Mouse (Mus musculus): ENCODE measurements at regions not wholly inside any gene's neighbourhood (a gene's known extent, or its start where the extent isn't known, plus 50 kb on each side); places are given as distances from the start of the nearest gene placed in this dataset.

- no peak for TF ChIP-seq POLR2A (IDR thresholded peaks at IDR 0.05; ENCODE audit: insufficient read depth, low read depth, low read length)
- no peak for TF ChIP-seq CTCF (IDR thresholded peaks at IDR 0.05; ENCODE audit: insufficient read depth, low read depth, low read length)
- no peak overlapping the region for H3K27ac ChIP-seq (ENCODE audit: insufficient read depth, low read depth, low read length)
- no peaks in the 10 kb centered on the region for H3K4me1 ChIP-seq (ENCODE audit: control insufficient read depth, insufficient read depth, low read length)
- WGBS = 89% methylated on average over 4 of the region's 4 CpGs
- no peak overlapping the region for H3K4me3 ChIP-seq (ENCODE audit: insufficient read depth, low read depth, low read length)
These were observed 118.8 kb upstream of the Mgat5 start for GRCm38 (mm10) chr1:127085988-127086387.

- no peak for TF ChIP-seq POLR2A (IDR thresholded peaks at IDR 0.05; ENCODE audit: insufficient read depth, low read depth, low read length)
- TF ChIP-seq CTCF (IDR thresholded peaks at IDR 0.05; ENCODE audit: insufficient read depth, low read depth, low read length) = no peak
These were observed 121.0 kb upstream of the Mgat5 start for GRCm38 (mm10) chr1:127083761-127084308.

GRCm38 (mm10) chr1:127079012-127079411 lies 125.8 kb upstream of the Mgat5 start:
- Histone ChIP-seq H3K27ac (ENCODE audit: insufficient read depth, low read depth, low read length) (no peak overlapping the region), H3K4me1 (ENCODE audit: control insufficient read depth, insufficient read depth, low read length) (no peaks in the 10 kb centered on the region), H3K4me3 (ENCODE audit: insufficient read depth, low read depth, low read length) (no peak overlapping the region)
- TF ChIP-seq POLR2A (IDR thresholded peaks at IDR 0.05; ENCODE audit: insufficient read depth, low read depth, low read length) (no peak), CTCF (IDR thresholded peaks at IDR 0.05; ENCODE audit: insufficient read depth, low read depth, low read length) (no peak)
- WGBS = 79% methylated on average over 4 of the region's 4 CpGs

More at GRCm38 (mm10) chr1:127083761-127084308, 121.0 kb upstream of the Mgat5 start:
- Histone ChIP-seq H3K4me3 (ENCODE audit: insufficient read depth, low read depth, low read length) (no peak overlapping the region), H3K4me1 (ENCODE audit: control insufficient read depth, insufficient read depth, low read length) (no peaks in the 10 kb centered on the region), H3K27ac (ENCODE audit: insufficient read depth, low read depth, low read length) (no peak overlapping the region)
- WGBS = 73% methylated on average over 3 of the region's 3 CpGs

- Histone ChIP-seq H3K4me1 (ENCODE audit: control insufficient read depth, insufficient read depth, low read length) (no peaks in the 10 kb centered on the region), H3K27ac (ENCODE audit: insufficient read depth, low read depth, low read length) (no peak overlapping the region), H3K4me3 (ENCODE audit: insufficient read depth, low read depth, low read length) (no peak overlapping the region)
- WGBS = 95% methylated on average over 2 of the region's 2 CpGs
- TF ChIP-seq CTCF (IDR thresholded peaks at IDR 0.05; ENCODE audit: insufficient read depth, low read depth, low read length) = no peak
- no peak for TF ChIP-seq POLR2A (IDR thresholded peaks at IDR 0.05; ENCODE audit: insufficient read depth, low read depth, low read length)
These were observed 142.4 kb upstream of the Mgat5 start for GRCm38 (mm10) chr1:127062430-127062829.

GRCm38 (mm10) chr1:127045711-127046420 lies 158.9 kb upstream of the Mgat5 start:
- WGBS = 85% methylated on average over 6 of the region's 6 CpGs
- Histone ChIP-seq H3K4me1 (ENCODE audit: control insufficient read depth, insufficient read depth, low read length) (no peaks in the 10 kb centered on the region), H3K4me3 (ENCODE audit: insufficient read depth, low read depth, low read length) (no peak overlapping the region), H3K27ac (ENCODE audit: insufficient read depth, low read depth, low read length) (no peak overlapping the region)
- TF ChIP-seq CTCF (IDR thresholded peaks at IDR 0.05; ENCODE audit: insufficient read depth, low read depth, low read length) (no peak), POLR2A (IDR thresholded peaks at IDR 0.05; ENCODE audit: insufficient read depth, low read depth, low read length) (no peak)

- TF ChIP-seq CTCF (IDR thresholded peaks at IDR 0.05; ENCODE audit: insufficient read depth, low read depth, low read length) (no peak), POLR2A (IDR thresholded peaks at IDR 0.05; ENCODE audit: insufficient read depth, low read depth, low read length) (no peak)
- H3K4me3 ChIP-seq (ENCODE audit: insufficient read depth, low read depth, low read length) = no peak overlapping the region
- H3K4me1 ChIP-seq (ENCODE audit: control insufficient read depth, insufficient read depth, low read length) = no peaks in the 10 kb centered on the region
- 95% methylated on average over 2 of the region's 2 CpGs for WGBS
- no peak overlapping the region for H3K27ac ChIP-seq (ENCODE audit: insufficient read depth, low read depth, low read length)
These were observed 170.1 kb upstream of the Mgat5 start for GRCm38 (mm10) chr1:127034748-127035147.

GRCm38 (mm10) chr1:127031563-127031962 lies 173.3 kb upstream of the Mgat5 start:
- TF ChIP-seq POLR2A (IDR thresholded peaks at IDR 0.05; ENCODE audit: insufficient read depth, low read depth, low read length) (no peak), CTCF (IDR thresholded peaks at IDR 0.05; ENCODE audit: insufficient read depth, low read depth, low read length) (no peak)
- no peak overlapping the region for H3K27ac ChIP-seq (ENCODE audit: insufficient read depth, low read depth, low read length)
- H3K4me3 ChIP-seq (ENCODE audit: insufficient read depth, low read depth, low read length) = no peak overlapping the region
- WGBS = 30% methylated on average over 4 of the region's 4 CpGs
- H3K4me1 ChIP-seq (ENCODE audit: control insufficient read depth, insufficient read depth, low read length) = no peaks in the 10 kb centered on the region

- Histone ChIP-seq H3K4me3 (ENCODE audit: insufficient read depth, low read depth, low read length) (no peak overlapping the region), H3K27ac (ENCODE audit: insufficient read depth, low read depth, low read length) (no peak overlapping the region), H3K4me1 (ENCODE audit: control insufficient read depth, insufficient read depth, low read length) (no peaks in the 10 kb centered on the region)
- TF ChIP-seq CTCF (IDR thresholded peaks at IDR 0.05; ENCODE audit: insufficient read depth, low read depth, low read length) = no peak
- TF ChIP-seq POLR2A (IDR thresholded peaks at IDR 0.05; ENCODE audit: insufficient read depth, low read depth, low read length) = no peak
- WGBS = 86% methylated on average over 1 of the region's 1 CpGs
These were observed 175.8 kb upstream of the Mgat5 start for GRCm38 (mm10) chr1:127028872-127029497.

GRCm38 (mm10) chr1:127023100-127023499 lies 181.7 kb upstream of the Mgat5 start:
- WGBS = 88% methylated on average over 3 of the region's 3 CpGs
- TF ChIP-seq POLR2A (IDR thresholded peaks at IDR 0.05; ENCODE audit: insufficient read depth, low read depth, low read length) = no peak
- no peak for TF ChIP-seq CTCF (IDR thresholded peaks at IDR 0.05; ENCODE audit: insufficient read depth, low read depth, low read length)
- Histone ChIP-seq H3K27ac (ENCODE audit: insufficient read depth, low read depth, low read length) (no peak overlapping the region), H3K4me3 (ENCODE audit: insufficient read depth, low read depth, low read length) (no peak overlapping the region), H3K4me1 (ENCODE audit: control insufficient read depth, insufficient read depth, low read length) (no peaks in the 10 kb centered on the region)
